Mouse (Mus musculus): Measurements from ENCODE around the gene Ubr2. TPM values are rescaled to one million over a fixed set of nuclear protein-coding genes. Genes with fewer than 3 reads are reported as not detected.

Gene Ubr2
- polyA plus RNA-seq, 1 experiment, result 71.8 TPM

DNA sequence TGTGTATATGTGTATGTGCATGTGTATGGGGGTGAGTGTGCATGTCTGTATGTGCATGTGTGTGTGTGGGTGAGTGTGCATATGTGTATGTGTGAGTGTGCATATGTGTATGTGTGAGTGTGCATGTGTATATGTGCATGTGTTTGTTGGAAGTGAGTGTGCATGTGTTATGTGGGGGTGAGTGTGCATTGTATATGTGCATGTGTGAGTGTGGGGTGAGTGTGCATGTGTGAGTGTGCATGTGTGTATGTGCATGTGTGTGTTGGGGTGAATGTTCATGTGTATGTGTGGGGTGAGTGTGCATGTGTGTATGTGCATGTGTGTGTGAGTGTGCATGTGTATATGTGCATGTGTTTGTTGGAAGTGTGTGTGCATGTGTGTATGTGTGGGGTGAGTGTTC lies 24.2 kb upstream of the Ubr2 start:
- Histone ChIP-seq H3K27ac (ENCODE audit: insufficient read depth, low read length) (no peak overlapping the region), H3K4me3 (ENCODE audit: insufficient read depth, low read length) (no peak overlapping the region), H3K4me1 (ENCODE audit: control insufficient read depth, insufficient read depth, low read length) (no peaks in the 10 kb centered on the region)
- TF ChIP-seq CTCF (IDR thresholded peaks at IDR 0.05; ENCODE audit: borderline replicate concordance, insufficient read depth, low read length), result no peak
- no peak for TF ChIP-seq POLR2A (IDR thresholded peaks at IDR 0.05; ENCODE audit: low read depth, low read length)

DNA sequence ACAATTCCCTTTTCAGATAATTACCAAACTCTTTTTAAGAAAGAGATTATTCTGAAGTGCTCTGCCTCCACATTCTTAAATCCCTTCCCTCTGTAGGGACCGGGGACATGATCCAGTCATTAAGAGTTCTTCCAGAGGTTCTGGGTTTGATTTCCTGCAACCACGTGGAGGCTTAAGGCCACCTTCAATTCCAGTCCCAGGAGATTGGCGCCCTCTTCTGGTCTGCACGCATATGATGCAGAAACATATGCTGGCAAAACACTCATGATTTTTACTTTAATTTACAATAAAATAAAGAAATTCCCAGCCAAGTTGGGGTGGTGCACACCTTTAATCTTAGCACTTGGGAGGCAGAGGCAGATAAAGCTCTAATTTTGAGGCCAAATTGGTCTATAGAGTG lies 23.3 kb upstream of the Ubr2 start:
- Histone ChIP-seq H3K27ac (ENCODE audit: insufficient read depth, low read length) (no peak overlapping the region), H3K4me1 (ENCODE audit: control insufficient read depth, insufficient read depth, low read length) (no peaks in the 10 kb centered on the region), H3K4me3 (ENCODE audit: insufficient read depth, low read length) (no peak overlapping the region)
- TF ChIP-seq POLR2A (IDR thresholded peaks at IDR 0.05; ENCODE audit: low read depth, low read length) (no peak), CTCF (IDR thresholded peaks at IDR 0.05; ENCODE audit: borderline replicate concordance, insufficient read depth, low read length) (peak; percentile 56; the same call in 1 of the 2 replicates)

DNA sequence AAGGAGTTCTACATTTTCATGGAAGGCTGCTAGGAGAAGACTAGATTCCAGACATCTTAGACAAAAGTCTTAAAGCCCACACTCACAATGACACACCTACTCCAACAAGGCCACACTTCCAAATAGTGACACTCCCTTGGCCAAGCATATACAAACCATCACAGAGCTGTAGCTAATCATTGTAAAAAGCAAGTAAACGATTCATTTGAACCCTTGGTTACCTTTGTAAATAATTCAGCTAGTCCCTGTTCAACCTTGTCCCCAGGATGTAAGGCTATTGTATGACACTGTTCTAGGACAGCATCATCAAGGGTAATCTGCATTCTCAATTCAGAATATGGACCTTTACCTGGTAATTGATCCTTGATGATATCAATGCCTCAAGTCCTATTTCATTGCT lies 14.4 kb upstream of the Ubr2 start:
- TF ChIP-seq CTCF (IDR thresholded peaks at IDR 0.05; ENCODE audit: borderline replicate concordance, insufficient read depth, low read length) (no peak), POLR2A (IDR thresholded peaks at IDR 0.05; ENCODE audit: low read depth, low read length) (no peak)
- no peak overlapping the region for H3K4me3 ChIP-seq (ENCODE audit: insufficient read depth, low read length)
- no peak overlapping the region for H3K27ac ChIP-seq (ENCODE audit: insufficient read depth, low read length)
- H3K4me1 ChIP-seq (ENCODE audit: control insufficient read depth, insufficient read depth, low read length), result no peaks in the 10 kb centered on the region

DNA sequence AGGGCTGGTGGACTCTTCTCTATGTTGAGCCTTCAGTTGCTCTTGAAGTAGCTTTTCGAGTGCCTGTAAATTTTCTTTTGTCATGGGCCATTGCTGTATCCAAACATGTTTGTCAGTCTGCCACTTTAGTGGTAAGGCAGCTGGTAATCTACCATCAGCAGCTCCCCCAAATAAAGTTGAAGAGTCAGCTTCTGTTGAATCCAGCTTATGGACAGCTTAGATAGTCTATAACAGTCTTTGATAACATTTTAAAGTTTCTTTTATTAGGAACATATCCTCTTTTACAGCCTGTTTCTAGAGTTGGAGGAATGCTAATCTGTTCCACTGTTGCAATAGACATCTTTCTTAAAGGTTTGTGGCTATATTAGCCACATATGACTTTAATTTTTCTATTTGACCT lies 13.0 kb upstream of the Ubr2 start:
- no peak for TF ChIP-seq POLR2A (IDR thresholded peaks at IDR 0.05; ENCODE audit: low read depth, low read length)
- no peak for TF ChIP-seq CTCF (IDR thresholded peaks at IDR 0.05; ENCODE audit: borderline replicate concordance, insufficient read depth, low read length)
- no peaks in the 10 kb centered on the region for H3K4me1 ChIP-seq (ENCODE audit: control insufficient read depth, insufficient read depth, low read length)
- H3K4me3 ChIP-seq (ENCODE audit: insufficient read depth, low read length), result no peak overlapping the region
- no peak overlapping the region for H3K27ac ChIP-seq (ENCODE audit: insufficient read depth, low read length)

DNA sequence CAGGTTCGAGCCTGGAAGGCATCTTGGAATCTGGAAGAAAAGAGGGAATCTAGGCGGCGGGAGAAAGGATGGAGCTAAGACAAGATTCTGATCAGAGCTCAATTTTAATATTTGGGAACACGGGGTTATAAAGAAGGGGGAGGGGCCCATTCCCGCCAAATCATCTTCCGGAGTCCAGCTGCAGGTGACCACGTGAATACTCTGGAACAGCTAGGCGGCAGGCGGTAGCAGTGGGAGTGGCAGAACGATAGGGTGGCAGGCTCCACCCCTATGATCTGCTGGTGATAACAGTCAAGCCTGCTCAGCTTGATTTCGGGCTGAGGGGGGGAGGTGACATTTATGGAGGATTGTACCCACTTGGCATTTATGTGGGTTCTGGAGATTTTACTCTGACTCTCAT lies 2.5 kb upstream of the Ubr2 start:
- TF ChIP-seq CTCF (IDR thresholded peaks at IDR 0.05; ENCODE audit: borderline replicate concordance, insufficient read depth, low read length) (no peak), POLR2A (IDR thresholded peaks at IDR 0.05; ENCODE audit: low read depth, low read length) (no peak)
- Histone ChIP-seq H3K4me1 (ENCODE audit: control insufficient read depth, insufficient read depth, low read length) (peaks cover 2% of the 10 kb centered on the region; the same call in 1 of the 2 replicates), H3K4me3 (ENCODE audit: insufficient read depth, low read length) (no peak overlapping the region), H3K27ac (ENCODE audit: insufficient read depth, low read length) (no peak overlapping the region)

DNA sequence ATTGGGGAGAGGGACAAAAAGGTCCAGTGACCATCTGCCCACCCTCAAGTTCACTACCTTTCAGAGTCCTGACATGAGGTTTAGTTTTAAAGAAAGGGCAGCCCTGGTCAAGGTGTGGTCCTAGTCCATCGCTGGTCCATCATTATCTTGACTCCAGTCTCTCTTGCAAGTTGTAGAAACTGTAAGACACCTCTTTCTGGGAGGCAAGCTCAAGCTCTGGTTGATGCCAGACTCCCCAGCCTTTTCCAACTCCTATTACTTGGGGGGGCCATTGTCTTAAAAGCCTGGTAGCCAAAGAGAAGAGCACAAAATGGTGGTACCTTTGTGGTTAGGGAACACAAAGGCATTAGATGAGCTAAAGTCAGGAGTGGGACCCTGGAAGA lies 1.3 kb upstream of the Ubr2 start:
- Histone ChIP-seq H3K4me3 (ENCODE audit: insufficient read depth, low read length) (no peak overlapping the region), H3K27ac (ENCODE audit: insufficient read depth, low read length) (no peak overlapping the region), H3K4me1 (ENCODE audit: control insufficient read depth, insufficient read depth, low read length) (peaks cover 2% of the 10 kb centered on the region; the same call in 1 of the 2 replicates)
- TF ChIP-seq CTCF (IDR thresholded peaks at IDR 0.05; ENCODE audit: borderline replicate concordance, insufficient read depth, low read length), result no peak
- TF ChIP-seq POLR2A (IDR thresholded peaks at IDR 0.05; ENCODE audit: low read depth, low read length), result no peak

DNA sequence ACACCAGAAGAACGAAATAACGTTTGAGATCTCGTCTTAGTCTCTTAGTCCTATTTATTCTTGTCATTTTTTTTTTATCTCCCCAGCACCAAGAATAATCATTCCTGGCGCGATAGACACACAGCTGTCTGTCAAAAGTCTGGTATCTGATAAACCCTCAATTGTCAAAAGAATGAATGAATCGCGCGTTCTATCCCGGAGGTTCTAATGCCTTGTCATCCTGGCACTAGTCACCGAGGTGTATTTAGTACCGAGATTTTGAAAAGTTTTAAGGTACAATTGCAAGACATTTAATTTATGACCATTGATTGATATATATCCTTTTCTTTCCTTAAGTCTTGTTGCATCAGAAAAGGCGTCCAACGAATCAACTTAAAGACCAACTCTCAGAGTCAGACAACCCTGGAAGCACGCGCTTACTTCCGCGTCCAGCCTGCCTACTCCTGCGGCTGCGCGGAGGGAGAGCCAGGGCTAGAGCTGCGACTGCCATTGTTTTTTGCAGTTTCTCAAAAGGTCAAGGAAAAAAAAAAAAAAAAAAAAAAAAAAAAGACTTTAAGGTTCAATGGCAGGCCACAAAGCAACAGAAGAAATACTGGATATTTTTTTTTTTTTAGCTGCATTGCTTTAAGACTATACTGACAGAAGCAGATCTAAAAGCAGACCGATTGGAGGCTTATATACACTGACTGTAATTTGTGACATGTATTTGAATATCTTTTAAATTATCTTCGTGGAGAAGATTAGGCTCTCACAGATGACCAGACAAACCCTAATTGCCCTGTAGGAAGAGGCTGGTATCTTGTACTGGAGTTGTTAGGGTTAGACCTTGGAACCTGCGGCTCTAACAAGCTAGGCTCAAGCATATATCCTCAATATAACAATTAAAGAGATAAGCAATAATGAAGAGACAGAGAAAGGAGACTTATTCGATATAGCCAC lies 635 bp upstream of the Ubr2 start:
- Histone ChIP-seq H3K27ac (ENCODE audit: insufficient read depth, low read length) (peak overlapping the region; percentile 84), H3K4me1 (ENCODE audit: control insufficient read depth, insufficient read depth, low read length) (peaks cover 2% of the 10 kb centered on the region; the same call in 1 of the 2 replicates), H3K4me3 (ENCODE audit: insufficient read depth, low read length) (peak overlapping the region; percentile 33)
- TF ChIP-seq CTCF (IDR thresholded peaks at IDR 0.05; ENCODE audit: borderline replicate concordance, insufficient read depth, low read length), result no peak
- TF ChIP-seq POLR2A (IDR thresholded peaks at IDR 0.05; ENCODE audit: low read depth, low read length), result peak; percentile 74

DNA sequence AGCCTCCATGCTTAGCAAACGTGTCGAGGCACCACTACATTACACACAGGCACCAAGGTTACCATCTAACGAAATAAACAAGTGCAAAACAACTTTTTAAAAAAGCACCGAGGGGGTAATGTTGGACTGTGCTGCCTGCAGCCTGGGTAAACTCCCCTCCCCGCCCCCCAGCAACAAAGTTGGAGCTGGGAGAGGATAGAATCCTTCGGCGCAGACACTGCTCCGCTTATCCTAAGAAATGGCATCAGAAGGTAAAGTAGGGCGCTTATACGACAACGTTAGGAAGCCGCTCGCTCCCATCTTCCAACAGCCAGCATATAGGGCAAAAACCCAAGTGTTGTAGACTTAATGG lies 834 bp downstream of the Ubr2 start:
- H3K4me3 ChIP-seq (ENCODE audit: insufficient read depth, low read length), result peak overlapping the region; percentile 77
- peak overlapping the region; percentile 71 for H3K27ac ChIP-seq (ENCODE audit: insufficient read depth, low read length)
- no peak for TF ChIP-seq CTCF (IDR thresholded peaks at IDR 0.05; ENCODE audit: borderline replicate concordance, insufficient read depth, low read length)
- TF ChIP-seq POLR2A (IDR thresholded peaks at IDR 0.05; ENCODE audit: low read depth, low read length), result no peak
- H3K4me1 ChIP-seq (ENCODE audit: control insufficient read depth, insufficient read depth, low read length), result peaks cover 2% of the 10 kb centered on the region; the same call in 1 of the 2 replicates

DNA sequence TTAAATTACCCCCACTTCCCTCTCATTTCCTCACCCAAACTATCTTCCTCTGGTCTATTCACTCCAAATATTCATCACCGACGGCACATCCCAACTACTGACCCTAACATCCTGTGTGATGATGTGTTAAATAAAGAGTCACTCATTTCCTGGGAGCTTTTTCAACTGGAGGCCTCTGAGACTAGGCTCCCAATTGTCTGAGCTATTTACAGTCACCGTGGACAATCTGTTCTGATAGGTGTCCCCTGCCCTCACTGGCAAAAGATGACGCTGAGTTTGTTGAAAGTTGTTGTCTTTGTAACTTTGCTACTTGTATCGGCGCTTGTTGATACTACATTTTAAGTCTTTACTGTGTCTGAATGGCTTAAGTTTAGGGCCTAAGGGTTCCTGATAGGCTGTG lies 1.3 kb downstream of the Ubr2 start:
- H3K4me1 ChIP-seq (ENCODE audit: control insufficient read depth, insufficient read depth, low read length), result peaks cover 2% of the 10 kb centered on the region; the same call in 1 of the 2 replicates
- H3K4me3 ChIP-seq (ENCODE audit: insufficient read depth, low read length), result peak overlapping the region; percentile 77
- no peak for TF ChIP-seq CTCF (IDR thresholded peaks at IDR 0.05; ENCODE audit: borderline replicate concordance, insufficient read depth, low read length)
- TF ChIP-seq POLR2A (IDR thresholded peaks at IDR 0.05; ENCODE audit: low read depth, low read length), result no peak
- peak overlapping the region; percentile 42 for H3K27ac ChIP-seq (ENCODE audit: insufficient read depth, low read length)

DNA sequence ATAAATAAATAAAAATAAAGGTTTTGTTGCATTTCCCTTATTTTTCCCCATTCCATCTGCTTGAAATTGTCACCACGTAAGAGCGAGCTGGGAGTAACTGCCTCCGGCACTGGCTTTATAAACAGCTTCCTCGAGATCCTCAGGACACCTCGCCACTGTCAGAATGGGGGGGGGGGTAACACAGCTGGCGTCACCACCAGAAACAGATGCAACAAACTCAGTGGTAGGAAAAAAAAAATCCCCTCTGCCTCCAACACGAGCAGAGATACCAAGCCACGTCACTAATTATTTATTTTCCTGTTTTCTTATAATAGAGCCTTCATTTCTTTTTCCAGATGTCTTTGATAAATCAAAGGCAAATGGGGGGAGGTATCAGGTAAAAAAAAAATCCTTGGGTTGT lies 1.9 kb downstream of the Ubr2 start:
- peaks cover 2% of the 10 kb centered on the region; the same call in 1 of the 2 replicates for H3K4me1 ChIP-seq (ENCODE audit: control insufficient read depth, insufficient read depth, low read length)
- H3K27ac ChIP-seq (ENCODE audit: insufficient read depth, low read length), result no peak overlapping the region
- TF ChIP-seq CTCF (IDR thresholded peaks at IDR 0.05; ENCODE audit: borderline replicate concordance, insufficient read depth, low read length), result no peak
- no peak for TF ChIP-seq POLR2A (IDR thresholded peaks at IDR 0.05; ENCODE audit: low read depth, low read length)
- H3K4me3 ChIP-seq (ENCODE audit: insufficient read depth, low read length), result peak overlapping the region; percentile 77

Measured in embryonic fibroblast, embryonic 13.5 days (primary cell).